Mouse (Mus musculus) kidney, postnatal 10 days (tissue): ENCODE data around the gene Pla2g7.
A peak's percentile ranks its signal among the peaks of the same experiment; 100 is the strongest.

ENCODE experiments used
- DNase-seq: peaks from one replicate; pipeline ENCODE4 v3.0.0; 2021; ENCODE audit warnings: mixed read lengths

Gene Pla2g7

DNA sequence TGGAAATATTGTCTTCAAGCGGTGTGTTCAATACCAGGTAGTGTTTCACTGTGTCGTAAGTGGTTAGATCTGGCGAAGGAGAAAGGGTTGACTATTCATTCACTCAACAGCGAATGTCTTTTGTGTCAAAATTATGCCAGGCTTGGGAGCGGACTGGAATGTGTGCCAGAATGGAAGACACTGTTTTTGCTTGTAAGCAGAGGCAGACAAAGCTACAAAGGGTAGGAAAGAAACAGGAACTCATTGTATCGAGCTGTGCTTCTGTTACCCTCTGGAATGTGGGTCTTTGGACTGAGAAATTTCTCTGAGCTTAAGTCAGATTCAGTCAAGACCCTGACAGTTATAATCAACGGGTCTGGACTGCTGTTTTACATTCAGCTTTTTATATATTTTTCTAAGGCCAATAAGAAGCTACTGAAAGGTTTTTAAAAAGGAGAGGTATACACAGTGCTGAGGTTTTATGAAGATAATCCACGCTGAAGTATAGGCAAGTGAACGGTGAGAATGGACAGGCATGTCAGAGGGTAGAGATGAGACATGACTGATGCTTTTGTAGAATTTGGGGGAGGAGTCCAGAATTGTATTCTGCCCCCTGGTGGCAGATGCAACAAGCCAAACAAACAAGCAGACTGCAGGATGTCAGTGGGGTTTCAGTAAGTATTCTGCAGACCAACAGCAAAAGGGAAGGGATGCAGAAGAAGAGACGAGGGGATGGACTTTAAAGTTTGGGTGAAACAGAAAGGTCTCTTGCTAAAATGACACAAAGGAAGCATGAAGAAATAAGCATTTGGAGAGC, 81.9 kb downstream of the Pla2g7 start:
- peak; percentile 17 for DNase-seq

DNA sequence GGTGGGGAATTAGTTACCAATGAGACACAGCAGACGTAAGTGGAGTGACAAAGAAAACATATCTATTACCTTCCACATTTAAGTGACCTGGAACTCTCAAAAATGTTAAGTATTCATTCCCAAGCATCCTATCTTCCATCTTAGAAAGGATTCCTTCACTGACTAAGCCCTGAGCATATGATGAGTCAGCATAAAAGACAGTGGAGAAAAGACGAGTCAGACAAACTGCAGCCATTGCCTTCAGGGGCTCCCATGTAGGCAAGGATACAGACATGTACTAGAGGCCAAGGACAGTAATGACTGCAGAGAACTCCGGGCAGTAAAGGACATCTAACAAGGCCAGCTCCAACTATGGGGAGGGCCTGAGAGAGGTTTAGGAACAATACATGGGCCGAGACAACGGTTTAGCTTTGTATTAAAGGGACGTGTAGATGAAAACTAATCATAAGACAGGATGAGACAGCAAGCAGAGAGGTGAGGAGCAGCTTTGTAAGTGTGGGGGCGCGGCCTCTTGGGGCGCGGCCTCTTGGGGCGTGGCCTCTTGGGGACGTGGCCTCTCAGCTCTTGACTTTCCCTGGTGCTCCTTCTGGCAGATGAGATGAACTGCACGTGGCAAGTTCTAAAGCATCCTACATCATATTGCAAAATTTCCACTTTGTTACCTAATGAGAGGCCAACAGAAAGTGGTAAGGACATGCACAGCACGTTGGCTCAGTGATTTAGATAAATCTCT, 83.6 kb downstream of the Pla2g7 start:
- no peak for DNase-seq
